In genomic region chr13:34408007-34408668, GRCm38 (mm10) we compare ENCODE assay signal across 8 mouse cellular contexts.
DNase-seq lines count a peak whose midpoint lies in the region; ATAC-seq and TF ChIP-seq lines count a peak whose summit lies in the region.

No protein-coding gene starts in this region.

- H3K4me1 ChIP-seq in hindbrain, embryonic 14.5 days (replicated peaks; ENCODE audit: control insufficient read depth, insufficient read depth, low read length) = no peaks in the 10 kb centered on the region
- H3K4me1 ChIP-seq in hindbrain, embryonic 11.5 days (replicated peaks; ENCODE audit: control insufficient read depth, insufficient read depth, low read length) = no peaks in the 10 kb centered on the region
- 0 out of 2 replicates have a peak, but pooled peaks cover 2% of the 10 kb centered on the region for H3K4me1 ChIP-seq in embryonic fibroblast, embryonic 13.5 days (ENCODE audit: control insufficient read depth, insufficient read depth, low read length)
- H3K4me1 ChIP-seq in limb, embryonic 15.5 days = peaks cover 9% of the 10 kb centered on the region
- peaks cover 10% of the 10 kb centered on the region; the same call in 1 of the 2 replicates for H3K4me1 ChIP-seq in stomach, embryonic 16.5 days (ENCODE audit: control insufficient read depth, insufficient read depth, low read length)
- H3K4me1 ChIP-seq in cerebellum, adult 2 months (ENCODE audit: control insufficient read depth, insufficient read depth, low read length) = no peaks in the 10 kb centered on the region

- ATAC-seq in hindbrain, embryonic 14.5 days (ENCODE audit: low FRiP score) = peak; percentile 21; the same call in 1 of the 2 replicates
- ATAC-seq in hindbrain, embryonic 11.5 days (ENCODE audit: low FRiP score) = no peak
- ATAC-seq in limb, embryonic 15.5 days (ENCODE audit: insufficient number of reproducible peaks, low FRiP score, low TSS enrichment, low read depth) = 0 out of 2 replicates have a peak, but pooled peaks have one; percentile 10
- ATAC-seq in stomach, embryonic 16.5 days (ENCODE audit: insufficient read depth, low FRiP score) = peak; percentile 58

- no peak for DNase-seq in hindbrain, embryonic 14.5 days (ENCODE audit: low spot score)
- DNase-seq in hindbrain, embryonic 11.5 days (ENCODE audit: low spot score) = no peak
- DNase-seq in Muller cell, postnatal 12 days (ENCODE audit: inconsistent ontology term) = peak; percentile 82
- no peak for DNase-seq in spleen, adult 18-20 months
- no peak for DNase-seq in cerebellum, adult 2 months

- TF ChIP-seq CTCF in embryonic fibroblast, embryonic 13.5 days (IDR thresholded peaks at IDR 0.05; ENCODE audit: borderline replicate concordance, insufficient read depth, low read length) = 0 out of 2 replicates have a peak, but pooled peaks have one; percentile 6
- TF ChIP-seq CTCF in cerebellum, adult 2 months (IDR thresholded peaks at IDR 0.05; ENCODE audit: borderline replicate concordance, insufficient read depth, low read depth, low read length) = no peak

- no peak overlapping the region for H3K27ac ChIP-seq in hindbrain, embryonic 14.5 days
- no peak overlapping the region for H3K27ac ChIP-seq in hindbrain, embryonic 11.5 days (ENCODE audit: low read depth, low read length)
- peak overlapping the region; percentile 67 for H3K27ac ChIP-seq in embryonic fibroblast, embryonic 13.5 days (ENCODE audit: insufficient read depth, low read length)
- peak overlapping the region; percentile 65; the same call in 1 of the 2 replicates for H3K27ac ChIP-seq in limb, embryonic 15.5 days
- peak overlapping the region; percentile 50 for H3K27ac ChIP-seq in stomach, embryonic 16.5 days (ENCODE audit: low read length)
- no peak overlapping the region for H3K27ac ChIP-seq in cerebellum, adult 2 months (ENCODE audit: insufficient read depth, low read length)

- no peaks in the 10 kb centered on the region for H3K9me3 ChIP-seq in hindbrain, embryonic 14.5 days (ENCODE audit: control insufficient read depth, low read length)
- no peaks in the 10 kb centered on the region for H3K9me3 ChIP-seq in hindbrain, embryonic 11.5 days (ENCODE audit: control insufficient read depth, low read length)
- H3K9me3 ChIP-seq in limb, embryonic 15.5 days = no peaks in the 10 kb centered on the region
- H3K9me3 ChIP-seq in stomach, embryonic 16.5 days (replicated peaks; ENCODE audit: control insufficient read depth, low read length) = no peaks in the 10 kb centered on the region

- H3K4me3 ChIP-seq in hindbrain, embryonic 14.5 days (replicated peaks; ENCODE audit: low read length) = no peak overlapping the region
- H3K4me3 ChIP-seq in hindbrain, embryonic 11.5 days (ENCODE audit: low read depth, low read length) = no peak overlapping the region
- no peak overlapping the region for H3K4me3 ChIP-seq in embryonic fibroblast, embryonic 13.5 days (ENCODE audit: insufficient read depth, low read length)
- H3K4me3 ChIP-seq in limb, embryonic 15.5 days = no peak overlapping the region
- no peak overlapping the region for H3K4me3 ChIP-seq in stomach, embryonic 16.5 days (replicated peaks; ENCODE audit: low read length)
- H3K4me3 ChIP-seq in cerebellum, adult 2 months (replicated peaks; ENCODE audit: insufficient read depth, low read depth, low read length) = no peak overlapping the region

- no peaks in the 10 kb centered on the region for H3K27me3 ChIP-seq in hindbrain, embryonic 14.5 days (ENCODE audit: control insufficient read depth, insufficient read depth, low read length)
- no peaks in the 10 kb centered on the region for H3K27me3 ChIP-seq in hindbrain, embryonic 11.5 days (ENCODE audit: control insufficient read depth, insufficient read depth, low read length)
- H3K27me3 ChIP-seq in limb, embryonic 15.5 days = no peaks in the 10 kb centered on the region
- no peaks in the 10 kb centered on the region for H3K27me3 ChIP-seq in stomach, embryonic 16.5 days (ENCODE audit: control insufficient read depth, insufficient read depth, low read length)
- no peaks in the 10 kb centered on the region for H3K27me3 ChIP-seq in cerebellum, adult 2 months (ENCODE audit: control insufficient read depth, insufficient read depth, low read length)

- TF ChIP-seq POLR2A in embryonic fibroblast, embryonic 13.5 days (IDR thresholded peaks at IDR 0.05; ENCODE audit: low read depth, low read length) = no peak
- no peak for TF ChIP-seq POLR2A in cerebellum, adult 2 months (IDR thresholded peaks at IDR 0.05; ENCODE audit: borderline replicate concordance, insufficient read depth, low read length)

- H3K4me2 ChIP-seq in hindbrain, embryonic 14.5 days (replicated peaks) = no peak overlapping the region
- no peak overlapping the region for H3K4me2 ChIP-seq in hindbrain, embryonic 11.5 days (replicated peaks; ENCODE audit: low read depth, low read length)
- H3K4me2 ChIP-seq in limb, embryonic 15.5 days = no peak overlapping the region
- H3K4me2 ChIP-seq in stomach, embryonic 16.5 days (ENCODE audit: low read depth, low read length) = no peak overlapping the region

- H3K9ac ChIP-seq in hindbrain, embryonic 14.5 days = no peak overlapping the region
- H3K9ac ChIP-seq in hindbrain, embryonic 11.5 days (ENCODE audit: low read depth, low read length) = no peak overlapping the region
- no peak overlapping the region for H3K9ac ChIP-seq in limb, embryonic 15.5 days
- no peak overlapping the region for H3K9ac ChIP-seq in stomach, embryonic 16.5 days (ENCODE audit: low read length)

- 62% methylated on average over 4 of the region's 4 CpGs for WGBS in hindbrain, embryonic 14.5 days
- WGBS in hindbrain, embryonic 11.5 days = 64% methylated on average over 4 of the region's 4 CpGs
- 29% methylated on average over 4 of the region's 4 CpGs for WGBS in limb, embryonic 15.5 days
- WGBS in stomach, embryonic 16.5 days = 37% methylated on average over 4 of the region's 4 CpGs
- 56% methylated on average over 4 of the region's 4 CpGs for WGBS in cerebellum, adult 2 months

- H3K36me3 ChIP-seq in hindbrain, embryonic 14.5 days (replicated peaks; ENCODE audit: control insufficient read depth, insufficient read depth) = no peaks in the 10 kb centered on the region
- H3K36me3 ChIP-seq in hindbrain, embryonic 11.5 days (ENCODE audit: control insufficient read depth, insufficient read depth, low read length) = no peaks in the 10 kb centered on the region
- H3K36me3 ChIP-seq in limb, embryonic 15.5 days = no peaks in the 10 kb centered on the region
- no peaks in the 10 kb centered on the region for H3K36me3 ChIP-seq in stomach, embryonic 16.5 days (ENCODE audit: control insufficient read depth, insufficient read depth, low read length)

Comparison
In these comparisons a context has a peak if more than half of its experiments do, and no peak if none do; other contexts are left out.
1. H3K27ac ChIP-seq: peak in embryonic fibroblast, embryonic 13.5 days (single experiment), limb, embryonic 15.5 days (single experiment) and stomach, embryonic 16.5 days (single experiment); none in hindbrain, embryonic 14.5 days (single experiment), hindbrain, embryonic 11.5 days (single experiment) and cerebellum, adult 2 months (single experiment).